Mouse (Mus musculus) thymus, adult 2 months (tissue): ENCODE results near the gene Cyp8b1.

Experiments used
- CTCF ChIP-seq: fragments of 200-500 bp; IDR thresholded peaks from 2 replicates; pipeline ENCODE4 v1.5.1; 2012; ENCODE audit warnings: mild to moderate bottlenecking, control low read depth, low read length, moderate library complexity, borderline replicate concordance; ENCODE audit not compliant: control insufficient read depth, poor library complexity, insufficient read depth; ENCODE audit errors: extremely low read depth
- POLR2A ChIP-seq: fragments of 200-500 bp; IDR thresholded peaks from 2 replicates; pipeline ENCODE4 v1.6.1; 2012; ENCODE audit warnings: mild to moderate bottlenecking, low read length, control low read depth, moderate library complexity; ENCODE audit not compliant: control insufficient read depth, poor library complexity, insufficient read depth; ENCODE audit errors: extremely low read depth

- TF ChIP-seq CTCF (no peak), POLR2A (no peak)
Observed at GRCm38 (mm10) chr9:121926634-121927405, 10.7 kb upstream of the Cyp8b1 start.
